Mouse (Mus musculus) hematopoietic stem cell, adult 5-6 weeks (primary cell): ENCODE data around the gene Akt1s1. TPM values are rescaled to one million over a fixed set of nuclear protein-coding genes. Genes with fewer than 3 reads are reported as not detected.
"Not testable (repeated sequence)": the region's sequence is repeated elsewhere in the genome, so short reads cannot be mapped to it uniquely, and the experiment has no call there.

Experiments used
- ATAC-seq, 2 experiments: fragments of 125-278 bp in 1 of 2; replicated peaks in 1 of 2; 2 replicates each; pipeline ENCODE4 v1.8.0; 2016 to 2017; ENCODE audit warnings: inconsistent platforms in 2 of 2, mild to moderate bottlenecking in 2 of 2, moderate number of reproducible peaks in 2 of 2, low read depth in 1 of 2, moderate TSS enrichment in 1 of 2; ENCODE audit not compliant: low FRiP score in 2 of 2, poor library complexity in 2 of 2, severe bottlenecking in 2 of 2, insufficient read depth in 1 of 2, low TSS enrichment in 1 of 2
- total RNA-seq: library from RNA; stranded (forward); fragments of 172-1452, 232-1000 nt; gene quantifications from 2 replicates; pipeline ENCODE4 v1.2.3, GENCODE M21; 2017

The Akt1s1 gene
- total RNA-seq, 1 experiment from 2014 or later = 38.0 TPM

- ATAC-seq = no peak
These were observed 13.6 kb downstream of the Akt1s1 start for GRCm38 (mm10) chr7:44862434-44862833.

- no peak for ATAC-seq
These were observed 14.4 kb downstream of the Akt1s1 start for GRCm38 (mm10) chr7:44863210-44863609.

GRCm38 (mm10) chr7:44863982-44864494 is 15.2 kb downstream of the Akt1s1 start:
- no peak for ATAC-seq

GRCm38 (mm10) chr7:44864595-44865542 is 16.1 kb downstream of the Akt1s1 start:
- ATAC-seq = no peak

GRCm38 (mm10) chr7:44866276-44867009 is 17.7 kb downstream of the Akt1s1 start:
- peak; percentile 22 to 39 for ATAC-seq

GRCm38 (mm10) chr7:44867010-44867702 is 18.4 kb downstream of the Akt1s1 start:
- no peak for ATAC-seq

- ATAC-seq = no peak
These were observed 19.0 kb downstream of the Akt1s1 start for GRCm38 (mm10) chr7:44867802-44868201.

GRCm38 (mm10) chr7:44868465-44868864 is 19.7 kb downstream of the Akt1s1 start:
- no peak for ATAC-seq

- no peak for ATAC-seq
These were observed 20.3 kb downstream of the Akt1s1 start for GRCm38 (mm10) chr7:44868919-44869696.

- ATAC-seq = peak; percentile 85 to 91
These were observed 21.1 kb downstream of the Akt1s1 start, which contains the start of gene Ptov1 for GRCm38 (mm10) chr7:44869697-44870528. Ptov1 (minus strand) TSS chr7:44869788.

GRCm38 (mm10) chr7:44870614-44871013 is 21.8 kb downstream of the Akt1s1 start:
- ATAC-seq = no peak

GRCm38 (mm10) chr7:44871181-44871580 is 22.4 kb downstream of the Akt1s1 start:
- ATAC-seq = no peak

- not testable (repeated sequence) for ATAC-seq
These were observed 23.0 kb downstream of the Akt1s1 start for GRCm38 (mm10) chr7:44871774-44872173.

GRCm38 (mm10) chr7:44877833-44878232 is 29.0 kb downstream of the Akt1s1 start:
- no peak for ATAC-seq

- no peak for ATAC-seq
These were observed 34.2 kb downstream of the Akt1s1 start for GRCm38 (mm10) chr7:44883036-44883435.

GRCm38 (mm10) chr7:44884637-44885036 is 35.8 kb downstream of the Akt1s1 start:
- ATAC-seq = no peak
